Mouse (Mus musculus) embryonic facial prominence, embryonic 13.5 days (tissue): Measurements from ENCODE around the gene Olfr435. TPM values are rescaled to one million over a fixed set of nuclear protein-coding genes. Genes with fewer than 3 reads are reported as not detected.
"Not testable (repeated sequence)": the region's sequence is repeated elsewhere in the genome, so short reads cannot be mapped to it uniquely, and the experiment has no call there.

ENCODE experiments used
- ATAC-seq: fragments of 200-750 bp; cut with Nextera tagmentation; 2 replicates; pipeline ENCODE4 v1.8.0; 2017; ENCODE audit warnings: low read depth; ENCODE audit not compliant: insufficient number of reproducible peaks, insufficient read depth, low FRiP score, low TSS enrichment
- H3K27ac ChIP-seq: fragments of 300-500 bp; sonication (generic); 2 replicates; pipeline ENCODE4 v1.5.1; 2015; ENCODE audit warnings: moderate library complexity, mild to moderate bottlenecking, inconsistent platforms
- H3K27me3 ChIP-seq: fragments of 300-500 bp; sonication (generic); 2 replicates; pipeline ENCODE4 v1.6.1; 2015; ENCODE audit warnings: mild to moderate bottlenecking, inconsistent platforms
- H3K36me3 ChIP-seq: fragments of 300-500 bp; sonication (generic); 2 replicates; pipeline ENCODE4 v1.6.1; 2015; ENCODE audit warnings: mild to moderate bottlenecking, inconsistent platforms
- H3K4me1 ChIP-seq: fragments of 300-500 bp; sonication (generic); 2 replicates; pipeline ENCODE4 v1.6.1; 2015; ENCODE audit warnings: inconsistent platforms
- H3K4me2 ChIP-seq: fragments of 300-500 bp; sonication (generic); 2 replicates; pipeline ENCODE4 v1.6.1; 2015; ENCODE audit warnings: moderate library complexity, mild to moderate bottlenecking, inconsistent platforms
- H3K4me3 ChIP-seq: fragments of 300-500 bp; sonication (generic); 2 replicates; pipeline ENCODE4 v1.5.1; 2015; ENCODE audit warnings: mild to moderate bottlenecking, inconsistent platforms
- H3K9ac ChIP-seq: fragments of 300-500 bp; sonication (generic); 2 replicates; pipeline ENCODE4 v1.6.1; 2015; ENCODE audit warnings: mild to moderate bottlenecking, inconsistent platforms
- H3K9me3 ChIP-seq: fragments of 300-500 bp; sonication (generic); 2 replicates; pipeline ENCODE4 v1.6.1; 2016; ENCODE audit warnings: inconsistent platforms
- WGBS: fragments of 180-500 bp; shearing (Covaris S2); methylation state at CpG from one replicate; pipeline ENCODE4 v1.1.7; 2015; ENCODE audit warnings: mixed read lengths; 5-methylcytosine and 5-hydroxymethylcytosine counted together
- polyA plus RNA-seq: library from polyadenylated mRNA; unstranded; fragments of >200 nt; fragmentation: Nextera tagmentation; extraction: Ambion mirVana; gene quantifications from 2 replicates; pipeline ENCODE4 v1.2.1, GENCODE M21; 2015

The Olfr435 gene
- polyA plus RNA-seq, 1 experiment from 2014 or later = not detected

- H3K27ac ChIP-seq, H3K4me2 ChIP-seq, H3K4me1 ChIP-seq, ATAC-seq, H3K9ac ChIP-seq, H3K27me3 ChIP-seq, H3K9me3 ChIP-seq, H3K4me3 ChIP-seq, H3K36me3 ChIP-seq: not testable (repeated sequence)
- 83% methylated on average over 1 of the region's 1 CpGs for WGBS
These were observed 34.3 kb downstream of the Olfr435 start, which contains the start of gene Olfr47 for GRCm38 (mm10) chr6:43231255-43231654. TSS of gene Olfr47 (plus strand) at chr6:43231529.

GRCm38 (mm10) chr6:43242061-43242460 is 45.1 kb downstream of the Olfr435 start:
- H3K4me1 ChIP-seq = no peaks in the 10 kb centered on the region
- H3K9me3 ChIP-seq = no peaks in the 10 kb centered on the region
- no peak overlapping the region for H3K4me3 ChIP-seq
- no peak for ATAC-seq
- 13% methylated on average over 4 of the region's 4 CpGs for WGBS
- H3K9ac ChIP-seq = no peak overlapping the region
- no peaks in the 10 kb centered on the region for H3K36me3 ChIP-seq
- H3K4me2 ChIP-seq = no peak overlapping the region
- no peak overlapping the region for H3K27ac ChIP-seq
- H3K27me3 ChIP-seq = no peaks in the 10 kb centered on the region

- no peaks in the 10 kb centered on the region for H3K27me3 ChIP-seq
- H3K9me3 ChIP-seq = no peaks in the 10 kb centered on the region
- H3K4me3 ChIP-seq = no peak overlapping the region
- H3K4me1 ChIP-seq = no peaks in the 10 kb centered on the region
- H3K4me2 ChIP-seq = no peak overlapping the region
- H3K36me3 ChIP-seq = no peaks in the 10 kb centered on the region
- H3K9ac ChIP-seq = no peak overlapping the region
- ATAC-seq = no peak
- no peak overlapping the region for H3K27ac ChIP-seq
- WGBS = 52% methylated on average over 3 of the region's 3 CpGs
These were observed 50.5 kb downstream of the Olfr435 start for GRCm38 (mm10) chr6:43247396-43247795.

- no peaks in the 10 kb centered on the region for H3K36me3 ChIP-seq
- 82% methylated on average over 1 of the region's 1 CpGs for WGBS
- no peaks in the 10 kb centered on the region for H3K9me3 ChIP-seq
- H3K4me2 ChIP-seq = no peak overlapping the region
- no peak overlapping the region for H3K4me3 ChIP-seq
- H3K27me3 ChIP-seq = no peaks in the 10 kb centered on the region
- no peak for ATAC-seq
- H3K9ac ChIP-seq = no peak overlapping the region
- H3K27ac ChIP-seq = no peak overlapping the region
- H3K4me1 ChIP-seq = no peaks in the 10 kb centered on the region
These were observed 56.0 kb downstream of the Olfr435 start for GRCm38 (mm10) chr6:43252994-43253393.

Other genes with a start within 250 kb of the Olfr435 start
- gene Olfr444, start 248.1 kb upstream of the Olfr435 start, polyA plus RNA-seq = not detected in 2 replicates
- not detected in 2 replicates for gene Olfr441, start 90.8 kb upstream of the Olfr435 start, polyA plus RNA-seq
- not detected in 2 replicates for gene Olfr237-ps1, start 50.6 kb upstream of the Olfr435 start, polyA plus RNA-seq
- gene Olfr437, start 33.9 kb upstream of the Olfr435 start, polyA plus RNA-seq = not detected in 2 replicates
- not detected in 2 replicates for gene Olfr13, start 25.0 kb upstream of the Olfr435 start, polyA plus RNA-seq
- gene Olfr434, start 15.9 kb downstream of the Olfr435 start, polyA plus RNA-seq = 0.25 TPM in 1 of 2 replicates, not detected in the other
- not detected in 2 replicates for gene Olfr47, start 34.4 kb downstream of the Olfr435 start, polyA plus RNA-seq
- 10.2 and 12.2 TPM in 2 replicates for gene Arhgef5, start 68.4 kb downstream of the Olfr435 start, polyA plus RNA-seq
- gene Nobox, start 112.4 kb downstream of the Olfr435 start, polyA plus RNA-seq = 0.26 TPM in 1 of 2 replicates, not detected in the other